Mouse (Mus musculus): ENCODE data around the gene Sh3bgrl2.

Sh3bgrl2 gene

DNA sequence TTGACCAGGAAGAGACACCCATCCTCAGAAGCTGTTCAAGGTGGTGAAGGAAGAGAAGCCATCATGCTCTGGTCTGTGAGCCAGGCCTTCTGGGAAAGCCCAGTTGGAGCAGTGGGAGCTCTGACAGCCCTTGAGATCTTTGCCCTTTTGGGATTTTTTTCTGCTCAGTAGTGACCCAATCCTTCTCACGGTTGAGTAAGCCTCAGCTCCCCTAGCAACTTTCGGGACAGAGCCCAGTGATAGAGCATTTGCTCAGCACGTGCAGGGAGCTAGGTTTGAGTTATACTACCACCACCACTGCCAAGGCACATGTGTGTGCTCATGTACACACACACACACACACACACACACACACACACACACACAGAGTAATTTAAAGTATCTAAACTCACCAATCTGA, 131.5 kb downstream of the Sh3bgrl2 start:
- DNase-seq (ENCODE audit: low read depth, low spot score) = no peak

DNA sequence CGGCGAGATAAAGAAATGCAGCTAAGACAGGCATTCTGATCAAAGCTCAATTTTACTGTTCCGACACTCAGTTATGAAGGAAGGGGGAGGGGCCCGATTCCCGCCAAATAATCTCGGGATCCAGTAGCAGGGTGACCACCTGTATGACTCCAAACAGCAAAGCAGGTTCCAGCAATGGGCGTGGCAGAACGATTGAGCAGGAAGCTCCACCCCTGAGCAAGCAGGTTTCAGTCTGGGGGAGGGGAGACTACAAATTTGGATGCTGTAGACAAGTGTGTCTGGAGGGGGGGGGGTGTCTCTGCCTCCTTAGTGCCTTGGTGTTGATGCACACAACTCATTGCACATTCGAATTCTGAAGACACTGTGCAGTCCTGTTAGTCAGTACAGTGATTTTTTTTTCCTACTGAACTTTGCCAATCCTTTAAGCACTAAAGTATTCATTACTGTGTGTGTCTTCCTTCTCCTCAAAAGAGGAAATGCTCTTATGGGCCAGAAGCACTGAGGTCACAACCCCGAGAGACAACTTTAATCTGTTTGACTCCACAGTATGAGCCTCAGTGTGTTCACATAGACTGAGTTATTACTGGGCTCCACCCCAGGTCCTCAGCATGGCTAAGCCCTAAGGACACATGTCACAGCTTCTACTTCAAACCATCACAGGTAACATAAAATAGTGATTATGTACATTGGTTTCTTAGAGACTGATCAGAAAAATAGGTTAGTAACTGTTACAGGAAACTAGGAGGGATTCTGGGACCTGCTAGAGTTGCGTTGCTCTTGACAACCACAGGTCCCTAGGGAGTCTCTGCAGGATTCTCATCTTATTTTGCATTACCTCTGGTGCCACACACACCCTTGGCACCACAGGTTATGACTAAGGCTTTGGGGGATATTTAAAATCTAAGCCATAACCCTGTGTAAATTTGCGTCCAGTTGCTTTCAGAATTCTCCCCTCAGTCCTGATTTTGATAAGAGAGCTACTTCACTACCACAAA, 133.8 kb downstream of the Sh3bgrl2 start:
- DNase-seq (ENCODE audit: low read depth, low spot score) = no peak

DNA sequence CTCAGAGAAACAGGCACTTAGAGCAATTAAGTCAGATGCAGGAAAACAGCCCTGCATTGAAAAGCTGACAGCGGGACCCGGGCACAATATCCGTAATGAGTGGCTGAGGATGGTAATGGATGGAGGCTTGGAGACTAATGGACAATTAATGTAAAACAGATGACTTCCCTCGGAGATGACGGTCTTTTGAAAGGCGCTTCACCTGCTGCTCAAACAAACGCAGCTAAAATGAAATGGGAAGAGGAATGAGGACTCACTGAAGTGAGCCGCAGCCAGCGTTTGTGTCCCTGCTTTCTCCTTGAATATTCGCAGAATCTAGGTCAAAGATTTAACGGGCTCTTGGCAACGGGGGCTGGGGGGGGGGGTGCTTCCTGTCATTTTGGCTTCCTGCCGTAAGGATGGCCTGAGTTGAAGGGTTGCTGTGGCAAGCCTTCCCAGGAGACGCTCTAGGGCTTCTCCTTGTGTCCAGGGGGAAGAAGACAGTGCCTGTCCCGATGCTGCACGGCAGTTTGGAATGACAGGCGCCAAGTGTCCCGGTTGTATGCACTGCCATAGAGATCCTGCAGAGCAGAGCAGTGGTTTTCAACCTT, 138.5 kb downstream of the Sh3bgrl2 start:
- DNase-seq (ENCODE audit: low read depth, low spot score) = no peak

DNA sequence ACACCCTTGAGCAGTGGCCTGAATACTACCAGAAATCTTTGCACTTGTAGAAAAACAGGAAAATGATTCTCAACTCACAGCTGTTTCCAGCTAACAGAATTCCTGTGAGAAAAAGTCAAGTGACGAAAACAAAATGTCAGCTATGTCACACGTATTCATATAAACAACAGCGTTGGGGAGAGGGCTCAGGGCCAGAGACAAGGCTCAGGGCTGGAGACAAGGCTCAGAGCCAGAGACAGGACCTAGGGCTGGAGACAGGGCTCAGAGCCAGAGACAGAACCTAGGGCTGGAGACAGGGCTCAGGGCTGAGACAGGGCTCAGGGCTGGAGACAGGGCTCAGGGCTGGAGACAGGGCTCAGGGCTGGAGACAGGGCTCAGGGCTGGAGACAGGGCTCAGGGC, 139.8 kb downstream of the Sh3bgrl2 start:
- DNase-seq (ENCODE audit: low read depth, low spot score) = no peak

Measured in WW6 (cell line).